22 mouse cellular contexts compared by ENCODE assay signal in the genomic region with DNA sequence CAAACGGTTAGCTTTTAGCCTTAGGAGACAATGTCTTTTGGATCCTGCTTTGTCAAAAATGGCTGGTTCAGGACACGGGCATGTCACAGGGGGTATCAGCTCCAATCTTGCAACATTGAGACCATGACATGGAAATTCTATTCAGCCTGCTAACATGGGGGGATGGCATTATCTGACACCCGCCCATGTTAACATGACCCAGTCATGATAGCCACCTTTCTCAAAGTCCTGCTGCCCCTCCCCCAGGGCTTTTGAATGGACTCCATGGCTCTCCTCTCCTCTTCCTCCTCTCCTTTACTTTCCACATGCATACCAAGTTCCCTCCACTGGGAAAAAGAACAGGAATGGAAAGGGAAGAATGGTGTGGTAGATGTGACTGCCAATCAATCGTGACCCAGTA. TPM values are rescaled to one million over a fixed set of nuclear protein-coding genes. Genes with fewer than 3 reads are reported as not detected.
A peak's percentile ranks its signal among the peaks of the same experiment; 100 is the strongest.
DNase-seq lines count a peak whose midpoint lies in the region; ATAC-seq lines count a peak whose summit lies in the region.
"Had no signal": no experiment of that assay in that cellular context is flagged by ENCODE, and none has a peak within 500 bp of the region (broad histone marks: within the 10 kb centered on the region; RNA-seq: fewer than 3 reads in every experiment).

No protein-coding gene starts in this region.

- H3K9ac ChIP-seq in forebrain, embryonic 13.5 days, result no peak overlapping the region
- H3K9ac ChIP-seq in forebrain, embryonic 16.5 days (replicated peaks; ENCODE audit: low read depth, low read length), result no peak overlapping the region
- H3K9ac ChIP-seq in hindbrain, embryonic 13.5 days, result no peak overlapping the region
- H3K9ac ChIP-seq in hindbrain, embryonic 16.5 days (ENCODE audit: low read depth, low read length), result no peak overlapping the region
- H3K9ac ChIP-seq: embryonic facial prominence, embryonic 15.5 days; liver, embryonic 12.5 days; liver, postnatal 0 days; stomach, embryonic 15.5 days had no signal

- DNase-seq in thymus, postnatal 4 days, result peak; percentile 3
- no peak for DNase-seq in thymus, adult 18-20 months
- no peak for DNase-seq in lung, adult 18-20 months
- DNase-seq: gastrocnemius, postnatal 14 days; kidney, adult 9 months; left cerebral cortex, postnatal 4 days; liver, postnatal 0 days; lung, postnatal 4 days; midbrain, embryonic 14.5 days; thymus, postnatal 14 days had no signal

- H3K27me3 ChIP-seq in forebrain, embryonic 13.5 days, result no peaks in the 10 kb centered on the region
- no peaks in the 10 kb centered on the region for H3K27me3 ChIP-seq in forebrain, embryonic 16.5 days (replicated peaks; ENCODE audit: control insufficient read depth, insufficient read depth, low read length)
- no peaks in the 10 kb centered on the region for H3K27me3 ChIP-seq in hindbrain, embryonic 13.5 days
- H3K27me3 ChIP-seq in hindbrain, embryonic 16.5 days (replicated peaks; ENCODE audit: control insufficient read depth, insufficient read depth, low read length), result no peaks in the 10 kb centered on the region
- H3K27me3 ChIP-seq: embryonic facial prominence, embryonic 15.5 days; liver, embryonic 12.5 days; stomach, embryonic 15.5 days had no signal

- H3K36me3 ChIP-seq in forebrain, embryonic 13.5 days (ENCODE audit: poor library complexity, severe bottlenecking), result no peaks in the 10 kb centered on the region
- no peaks in the 10 kb centered on the region for H3K36me3 ChIP-seq in forebrain, embryonic 16.5 days (ENCODE audit: control insufficient read depth, insufficient read depth)
- H3K36me3 ChIP-seq in hindbrain, embryonic 13.5 days, result no peaks in the 10 kb centered on the region
- H3K36me3 ChIP-seq in hindbrain, embryonic 16.5 days (ENCODE audit: control insufficient read depth, insufficient read depth, low read length), result no peaks in the 10 kb centered on the region
- H3K36me3 ChIP-seq: embryonic facial prominence, embryonic 15.5 days; G1E; liver, embryonic 12.5 days; stomach, embryonic 15.5 days had no signal

- H3K4me3 ChIP-seq in forebrain, embryonic 13.5 days, result no peak overlapping the region
- H3K4me3 ChIP-seq in forebrain, embryonic 16.5 days (replicated peaks; ENCODE audit: low read length), result no peak overlapping the region
- no peak overlapping the region for H3K4me3 ChIP-seq in hindbrain, embryonic 13.5 days
- H3K4me3 ChIP-seq in hindbrain, embryonic 16.5 days (ENCODE audit: low read length), result no peak overlapping the region
- H3K4me3 ChIP-seq: embryonic facial prominence, embryonic 10.5 days; embryonic facial prominence, embryonic 15.5 days; liver, embryonic 12.5 days; stomach, embryonic 15.5 days had no signal

- no peak overlapping the region for H3K4me2 ChIP-seq in forebrain, embryonic 13.5 days
- no peak overlapping the region for H3K4me2 ChIP-seq in forebrain, embryonic 16.5 days (ENCODE audit: low read length)
- no peak overlapping the region for H3K4me2 ChIP-seq in hindbrain, embryonic 13.5 days
- H3K4me2 ChIP-seq in hindbrain, embryonic 16.5 days (ENCODE audit: low read length), result no peak overlapping the region
- H3K4me2 ChIP-seq: embryonic facial prominence, embryonic 15.5 days; heart, embryonic 11.5 days; liver, embryonic 12.5 days; stomach, embryonic 15.5 days had no signal

- H3K9me3 ChIP-seq in forebrain, embryonic 13.5 days (replicated peaks), result no peaks in the 10 kb centered on the region
- no peaks in the 10 kb centered on the region for H3K9me3 ChIP-seq in forebrain, embryonic 16.5 days (ENCODE audit: control insufficient read depth, low read length)
- H3K9me3 ChIP-seq in hindbrain, embryonic 13.5 days, result no peaks in the 10 kb centered on the region
- no peaks in the 10 kb centered on the region for H3K9me3 ChIP-seq in hindbrain, embryonic 16.5 days (ENCODE audit: control insufficient read depth, low read length)
- H3K9me3 ChIP-seq: embryonic facial prominence, embryonic 15.5 days; liver, embryonic 12.5 days; stomach, embryonic 15.5 days had no signal

- H3K4me1 ChIP-seq in forebrain, embryonic 13.5 days, result peaks cover 19% of the 10 kb centered on the region
- H3K4me1 ChIP-seq in forebrain, embryonic 16.5 days (replicated peaks; ENCODE audit: control insufficient read depth, insufficient read depth, low read length), result peaks cover 16% of the 10 kb centered on the region
- H3K4me1 ChIP-seq in hindbrain, embryonic 13.5 days (replicated peaks), result peaks cover 20% of the 10 kb centered on the region
- peaks cover 7% of the 10 kb centered on the region for H3K4me1 ChIP-seq in hindbrain, embryonic 16.5 days (ENCODE audit: control insufficient read depth, insufficient read depth, low read depth, low read length)

- no peak for ATAC-seq in forebrain, embryonic 13.5 days
- no peak for ATAC-seq in forebrain, embryonic 16.5 days
- no peak for ATAC-seq in hindbrain, embryonic 13.5 days (ENCODE audit: low FRiP score)
- ATAC-seq in hindbrain, embryonic 16.5 days, result no peak
- ATAC-seq: intestine, embryonic 16.5 days; liver, embryonic 12.5 days; liver, postnatal 0 days; lung, postnatal 0 days had no signal

- WGBS in forebrain, embryonic 13.5 days, result 79% methylated on average over 4 of the region's 4 CpGs
- WGBS in forebrain, embryonic 16.5 days, result 74% methylated on average over 4 of the region's 4 CpGs
- 82% methylated on average over 4 of the region's 4 CpGs for WGBS in hindbrain, embryonic 13.5 days
- 76% methylated on average over 4 of the region's 4 CpGs for WGBS in hindbrain, embryonic 16.5 days

- H3K27ac ChIP-seq in forebrain, embryonic 13.5 days, result 0 out of 2 replicates have a peak overlapping the region, but pooled peaks have one; percentile 35
- no peak overlapping the region for H3K27ac ChIP-seq in forebrain, embryonic 16.5 days (ENCODE audit: low read length)
- H3K27ac ChIP-seq in hindbrain, embryonic 13.5 days, result peak overlapping the region; percentile 79
- H3K27ac ChIP-seq in hindbrain, embryonic 16.5 days (ENCODE audit: low read depth, low read length), result no peak overlapping the region
- H3K27ac ChIP-seq: embryonic facial prominence, embryonic 10.5 days; embryonic facial prominence, embryonic 15.5 days; liver, embryonic 12.5 days; stomach, embryonic 15.5 days had no signal

RNA-seq across cellular contexts. Expression of a gene that starts 43.5 kb away (rescaled TPM):
- polyA plus RNA-seq in forebrain, embryonic 13.5 days (2015; fragmentation: Nextera tagmentation; extraction: Ambion mirVana), result 79.3 and 83.5 TPM in 2 replicates
- 71.0 and 78.0 TPM in 2 replicates for polyA plus RNA-seq in forebrain, embryonic 16.5 days (2015; fragmentation: Nextera tagmentation; extraction: Ambion mirVana)
- 83.6 and 83.7 TPM in 2 replicates for polyA plus RNA-seq in hindbrain, embryonic 13.5 days (2015; fragmentation: Nextera tagmentation; extraction: Ambion mirVana)
- polyA plus RNA-seq in hindbrain, embryonic 16.5 days (2015; fragmentation: Nextera tagmentation; extraction: Ambion mirVana), result 60.5 and 70.7 TPM in 2 replicates

Comparison
In these comparisons a context has a peak if more than half of its experiments do, and no peak if none do; other contexts are left out.
1. H3K27ac ChIP-seq: peak in forebrain, embryonic 13.5 days (single experiment) and hindbrain, embryonic 13.5 days (single experiment); none in forebrain, embryonic 16.5 days (single experiment) and hindbrain, embryonic 16.5 days (single experiment).